Mouse (Mus musculus): ENCODE measurements around the gene Spc25. TPM values are rescaled to one million over a fixed set of nuclear protein-coding genes. Genes with fewer than 3 reads are reported as not detected.
A peak's percentile ranks its signal among the peaks of the same experiment; 100 is the strongest.

The Spc25 gene
- total and polyA plus RNA-seq, 2 experiments: 0.81 to 3.5 TPM

GRCm38 (mm10) chr2:69206523-69206922 lies 529 bp upstream of the Spc25 start:
- Histone ChIP-seq H3K27ac (replicated peaks; ENCODE audit: insufficient read depth, low read depth, low read length) (no peak overlapping the region), H3K4me1 (ENCODE audit: control insufficient read depth, insufficient read depth, low read length) (peaks cover 2% of the 10 kb centered on the region; the same call in 1 of the 2 replicates), H3K27me3 (ENCODE audit: control insufficient read depth, insufficient read depth, low read length) (no peaks in the 10 kb centered on the region), H3K9ac (ENCODE audit: low read depth, low read length) (peak overlapping the region; percentile 36; the same call in 1 of the 2 replicates), H3K79me2 (ENCODE audit: control insufficient read depth, insufficient read depth, low read length) (no peaks in the 10 kb centered on the region), H3K4me3 (ENCODE audit: insufficient read depth, low read depth, low read length) (peak overlapping the region; percentile 39), H3K36me3 (ENCODE audit: control insufficient read depth, insufficient read depth, low read length) (no peaks in the 10 kb centered on the region)
- DNase-seq (ENCODE audit: extremely low read depth, low read depth, low spot score): no peak
- WGBS: 6% methylated on average over 7 of the region's 7 CpGs
- no peak for TF ChIP-seq POLR2A (IDR thresholded peaks at IDR 0.05; ENCODE audit: extremely low read depth, insufficient read depth, low read length)
- no peak for TF ChIP-seq CTCF (IDR thresholded peaks at IDR 0.05; ENCODE audit: low read depth, low read length)

GRCm38 (mm10) chr2:69205185-69205584 lies 809 bp downstream of the Spc25 start:
- Histone ChIP-seq H3K4me3 (ENCODE audit: insufficient read depth, low read depth, low read length) (peak overlapping the region; percentile 87; the same call in 1 of the 2 replicates), H3K27ac (replicated peaks; ENCODE audit: insufficient read depth, low read depth, low read length) (no peak overlapping the region), H3K36me3 (ENCODE audit: control insufficient read depth, insufficient read depth, low read length) (no peaks in the 10 kb centered on the region), H3K9ac (ENCODE audit: low read depth, low read length) (no peak overlapping the region; the same call in 1 of the 2 replicates), H3K79me2 (ENCODE audit: control insufficient read depth, insufficient read depth, low read length) (no peaks in the 10 kb centered on the region), H3K4me1 (ENCODE audit: control insufficient read depth, insufficient read depth, low read length) (peaks cover 2% of the 10 kb centered on the region; the same call in 1 of the 2 replicates), H3K27me3 (ENCODE audit: control insufficient read depth, insufficient read depth, low read length) (no peaks in the 10 kb centered on the region)
- DNase-seq (ENCODE audit: extremely low read depth, low read depth, low spot score): peak; percentile 71
- WGBS: 8% methylated on average over 6 of the region's 6 CpGs
- TF ChIP-seq POLR2A (IDR thresholded peaks at IDR 0.05; ENCODE audit: extremely low read depth, insufficient read depth, low read length) (no peak), CTCF (IDR thresholded peaks at IDR 0.05; ENCODE audit: low read depth, low read length) (no peak)

- H3K4me3 ChIP-seq (ENCODE audit: insufficient read depth, low read depth, low read length): no peak overlapping the region
- TF ChIP-seq CTCF (IDR thresholded peaks at IDR 0.05; ENCODE audit: low read depth, low read length): no peak
- H3K27me3 ChIP-seq (ENCODE audit: control insufficient read depth, insufficient read depth, low read length): no peaks in the 10 kb centered on the region
- no peak for DNase-seq (ENCODE audit: extremely low read depth, low read depth, low spot score)
- H3K79me2 ChIP-seq (ENCODE audit: control insufficient read depth, insufficient read depth, low read length): no peaks in the 10 kb centered on the region
- no peak overlapping the region for H3K9ac ChIP-seq (ENCODE audit: low read depth, low read length)
- 81% methylated on average over 5 of the region's 5 CpGs for WGBS
- H3K27ac ChIP-seq (replicated peaks; ENCODE audit: insufficient read depth, low read depth, low read length): no peak overlapping the region
- H3K4me1 ChIP-seq (ENCODE audit: control insufficient read depth, insufficient read depth, low read length): no peaks in the 10 kb centered on the region
- peaks cover 13% of the 10 kb centered on the region for H3K36me3 ChIP-seq (ENCODE audit: control insufficient read depth, insufficient read depth, low read length)
These were observed 12.4 kb downstream of the Spc25 start for GRCm38 (mm10) chr2:69193555-69193954.

GRCm38 (mm10) chr2:69191059-69191458 lies 14.9 kb downstream of the Spc25 start:
- TF ChIP-seq CTCF (IDR thresholded peaks at IDR 0.05; ENCODE audit: low read depth, low read length) (no peak), POLR2A (IDR thresholded peaks at IDR 0.05; ENCODE audit: extremely low read depth, insufficient read depth, low read length) (no peak)
- Histone ChIP-seq H3K9ac (ENCODE audit: low read depth, low read length) (no peak overlapping the region), H3K27me3 (ENCODE audit: control insufficient read depth, insufficient read depth, low read length) (no peaks in the 10 kb centered on the region), H3K36me3 (ENCODE audit: control insufficient read depth, insufficient read depth, low read length) (peaks cover 22% of the 10 kb centered on the region), H3K4me3 (ENCODE audit: insufficient read depth, low read depth, low read length) (no peak overlapping the region), H3K4me1 (ENCODE audit: control insufficient read depth, insufficient read depth, low read length) (no peaks in the 10 kb centered on the region), H3K79me2 (ENCODE audit: control insufficient read depth, insufficient read depth, low read length) (no peaks in the 10 kb centered on the region), H3K27ac (replicated peaks; ENCODE audit: insufficient read depth, low read depth, low read length) (no peak overlapping the region)
- WGBS: 73% methylated on average over 5 of the region's 5 CpGs
- no peak for DNase-seq (ENCODE audit: extremely low read depth, low read depth, low spot score)

- no peak for DNase-seq (ENCODE audit: extremely low read depth, low read depth, low spot score)
- no peaks in the 10 kb centered on the region for H3K79me2 ChIP-seq (ENCODE audit: control insufficient read depth, insufficient read depth, low read length)
- WGBS: 96% methylated on average over 4 of the region's 4 CpGs
- no peaks in the 10 kb centered on the region for H3K27me3 ChIP-seq (ENCODE audit: control insufficient read depth, insufficient read depth, low read length)
- no peak overlapping the region for H3K27ac ChIP-seq (replicated peaks; ENCODE audit: insufficient read depth, low read depth, low read length)
- TF ChIP-seq CTCF (IDR thresholded peaks at IDR 0.05; ENCODE audit: low read depth, low read length): no peak
- no peak for TF ChIP-seq POLR2A (IDR thresholded peaks at IDR 0.05; ENCODE audit: extremely low read depth, insufficient read depth, low read length)
- no peak overlapping the region for H3K4me3 ChIP-seq (ENCODE audit: insufficient read depth, low read depth, low read length)
- no peak overlapping the region for H3K9ac ChIP-seq (ENCODE audit: low read depth, low read length)
- H3K4me1 ChIP-seq (ENCODE audit: control insufficient read depth, insufficient read depth, low read length): no peaks in the 10 kb centered on the region
- peaks cover 34% of the 10 kb centered on the region for H3K36me3 ChIP-seq (ENCODE audit: control insufficient read depth, insufficient read depth, low read length)
These were observed 16.8 kb downstream of the Spc25 start for GRCm38 (mm10) chr2:69189222-69189621.

- 92% methylated on average over 6 of the region's 6 CpGs for WGBS
These were observed 17.3 kb downstream of the Spc25 start for GRCm38 (mm10) chr2:69188732-69189131.

More at GRCm38 (mm10) chr2:69188732-69189131, 17.3 kb downstream of the Spc25 start:
- Histone ChIP-seq H3K36me3 (ENCODE audit: control insufficient read depth, insufficient read depth, low read length) (peaks cover 32% of the 10 kb centered on the region), H3K27ac (replicated peaks; ENCODE audit: insufficient read depth, low read depth, low read length) (no peak overlapping the region), H3K79me2 (ENCODE audit: control insufficient read depth, insufficient read depth, low read length) (no peaks in the 10 kb centered on the region), H3K4me3 (ENCODE audit: insufficient read depth, low read depth, low read length) (no peak overlapping the region), H3K4me1 (ENCODE audit: control insufficient read depth, insufficient read depth, low read length) (no peaks in the 10 kb centered on the region), H3K27me3 (ENCODE audit: control insufficient read depth, insufficient read depth, low read length) (no peaks in the 10 kb centered on the region), H3K9ac (ENCODE audit: low read depth, low read length) (no peak overlapping the region)
- no peak for DNase-seq (ENCODE audit: extremely low read depth, low read depth, low spot score)
- TF ChIP-seq CTCF (IDR thresholded peaks at IDR 0.05; ENCODE audit: low read depth, low read length): no peak
- no peak for TF ChIP-seq POLR2A (IDR thresholded peaks at IDR 0.05; ENCODE audit: extremely low read depth, insufficient read depth, low read length)
